Comparison of ENCODE assay signal across 10 mouse cellular contexts in genomic region chr9:13484267-13485240, GRCm38 (mm10). TPM values are rescaled to one million over a fixed set of nuclear protein-coding genes. Genes with fewer than 3 reads are reported as not detected.
A peak's percentile ranks its signal among the peaks of the same experiment; 100 is the strongest.
DNase-seq lines count a peak whose midpoint lies in the region; ATAC-seq and TF ChIP-seq lines count a peak whose summit lies in the region.
"Had no signal": no experiment of that assay in that cellular context is flagged by ENCODE, and none has a peak within 500 bp of the region (broad histone marks: within the 10 kb centered on the region; RNA-seq: fewer than 3 reads in every experiment).

No protein-coding gene starts in this region.

- no peak for ATAC-seq in liver, postnatal 0 days
- ATAC-seq in liver, embryonic 11.5 days (replicated peaks; ENCODE audit: low FRiP score), result no peak

- peak overlapping the region; percentile 48; the same call in 1 of the 2 replicates for H3K27ac ChIP-seq in liver, postnatal 0 days (ENCODE audit: low read depth)
- H3K27ac ChIP-seq in liver, embryonic 11.5 days (ENCODE audit: low read depth, low read length), result no peak overlapping the region
- H3K27ac ChIP-seq in embryonic fibroblast, embryonic 13.5 days (ENCODE audit: insufficient read depth, low read length), result peak overlapping the region; percentile 32; the same call in 1 of the 2 replicates
- peak overlapping the region; percentile 67 for H3K27ac ChIP-seq in olfactory bulb, adult 2 months (ENCODE audit: insufficient read depth, low read depth, low read length)
- H3K27ac ChIP-seq: hindbrain, embryonic 12.5 days; macrophage had no signal

- no peak for TF ChIP-seq EP300 in liver, postnatal 0 days (IDR thresholded peaks at IDR 0.05; ENCODE audit: low read depth)

- no peak overlapping the region for H3K4me3 ChIP-seq in liver, postnatal 0 days (ENCODE audit: low read depth, low read length)
- H3K4me3 ChIP-seq in liver, embryonic 11.5 days (ENCODE audit: low read depth, low read length), result no peak overlapping the region
- no peak overlapping the region for H3K4me3 ChIP-seq in embryonic fibroblast, embryonic 13.5 days (ENCODE audit: insufficient read depth, low read length)
- no peak overlapping the region for H3K4me3 ChIP-seq in olfactory bulb, adult 2 months (ENCODE audit: insufficient read depth, low read depth, low read length)
- H3K4me3 ChIP-seq: hindbrain, embryonic 12.5 days had no signal

- no peak overlapping the region for H3K9ac ChIP-seq in liver, postnatal 0 days (replicated peaks)
- no peak overlapping the region for H3K9ac ChIP-seq in liver, embryonic 11.5 days (ENCODE audit: low read depth, low read length)
- H3K9ac ChIP-seq: hindbrain, embryonic 12.5 days had no signal

- WGBS in liver, postnatal 0 days (ENCODE audit: insufficient replicate concordance), result 52% methylated on average over 12 of the region's 12 CpGs
- WGBS in liver, embryonic 11.5 days, result 65% methylated on average over 12 of the region's 12 CpGs
- WGBS in olfactory bulb, adult 2 months, result 42% methylated on average over 12 of the region's 12 CpGs

- no peaks in the 10 kb centered on the region for H3K9me3 ChIP-seq in liver, postnatal 0 days (ENCODE audit: low read length)
- no peaks in the 10 kb centered on the region for H3K9me3 ChIP-seq in liver, embryonic 11.5 days (ENCODE audit: control insufficient read depth, low read length)
- H3K9me3 ChIP-seq: hindbrain, embryonic 12.5 days had no signal

- DNase-seq in frontal cortex, adult 2 months (ENCODE audit: extremely low spot score in 1 of 2, low spot score in 1 of 2), result peak; percentile 14 to 47
- DNase-seq in frontal cortex, postnatal 25 days (ENCODE audit: low spot score in 2 of 2), result no peak
- no peak for DNase-seq in liver, postnatal 0 days
- no peak for DNase-seq in liver, embryonic 11.5 days (ENCODE audit: low spot score)
- DNase-seq in spleen, adult 12 weeks (ENCODE audit: low spot score), result no peak
- DNase-seq in testis, postnatal 14 days (ENCODE audit: low spot score), result no peak

- TF ChIP-seq CTCF in liver, postnatal 0 days (IDR thresholded peaks at IDR 0.05; ENCODE audit: low read depth), result no peak
- TF ChIP-seq CTCF in embryonic fibroblast, embryonic 13.5 days (IDR thresholded peaks at IDR 0.05; ENCODE audit: borderline replicate concordance, insufficient read depth, low read length), result no peak
- TF ChIP-seq CTCF in olfactory bulb, adult 2 months (IDR thresholded peaks at IDR 0.05; ENCODE audit: insufficient read depth, low read depth, low read length), result no peak

- 0 out of 2 replicates have a peak overlapping the region, but pooled peaks have one; percentile 15 for H3K4me2 ChIP-seq in liver, postnatal 0 days (ENCODE audit: low read depth, low read length)
- H3K4me2 ChIP-seq in liver, embryonic 11.5 days, result no peak overlapping the region
- H3K4me2 ChIP-seq: hindbrain, embryonic 12.5 days had no signal

- no peaks in the 10 kb centered on the region for H3K36me3 ChIP-seq in liver, postnatal 0 days (replicated peaks; ENCODE audit: insufficient read depth, low read length)
- H3K36me3 ChIP-seq in liver, embryonic 11.5 days (ENCODE audit: control insufficient read depth, insufficient read depth, low read length), result no peaks in the 10 kb centered on the region
- H3K36me3 ChIP-seq: hindbrain, embryonic 12.5 days had no signal

- H3K4me1 ChIP-seq in liver, postnatal 0 days (ENCODE audit: insufficient read depth), result 0 out of 2 replicates have a peak, but pooled peaks cover 4% of the 10 kb centered on the region
- peaks cover 4% of the 10 kb centered on the region; the same call in 1 of the 2 replicates for H3K4me1 ChIP-seq in liver, embryonic 11.5 days (replicated peaks; ENCODE audit: control insufficient read depth, insufficient read depth, low read length)
- peaks cover 12% of the 10 kb centered on the region for H3K4me1 ChIP-seq in embryonic fibroblast, embryonic 13.5 days (ENCODE audit: control insufficient read depth, insufficient read depth, low read length)
- peaks cover 5% of the 10 kb centered on the region for H3K4me1 ChIP-seq in olfactory bulb, adult 2 months (ENCODE audit: control insufficient read depth, insufficient read depth, low read length)

- no peaks in the 10 kb centered on the region for H3K27me3 ChIP-seq in liver, postnatal 0 days (ENCODE audit: insufficient read depth, low read length)
- no peaks in the 10 kb centered on the region for H3K27me3 ChIP-seq in liver, embryonic 11.5 days (replicated peaks; ENCODE audit: control insufficient read depth, insufficient read depth, low read length)
- H3K27me3 ChIP-seq: hindbrain, embryonic 12.5 days had no signal

- TF ChIP-seq POLR2A in embryonic fibroblast, embryonic 13.5 days (IDR thresholded peaks at IDR 0.05; ENCODE audit: low read depth, low read length), result no peak
- no peak for TF ChIP-seq POLR2A in olfactory bulb, adult 2 months (IDR thresholded peaks at IDR 0.05; ENCODE audit: insufficient read depth, low read depth, low read length)

RNA-seq across cellular contexts. Expression of gene Gm17571, which starts 38.0 kb away (rescaled TPM):
- not detected in 2 replicates for polyA plus RNA-seq in frontal cortex, adult 2 months (2012; rRNA removed)
- not detected in 2 replicates for polyA plus RNA-seq in liver, postnatal 0 days (2015; fragmentation: Nextera tagmentation; extraction: Ambion mirVana)
- not detected in 2 replicates for polyA plus RNA-seq in liver, embryonic 11.5 days (2014; fragmentation: Nextera tagmentation; extraction: Ambion mirVana)
- not detected in 2 replicates for polyA plus RNA-seq in embryonic fibroblast, embryonic 13.5 days (2011; ENCODE audit: insufficient read length, low read depth, missing spikeins)
- polyA plus RNA-seq in olfactory bulb, adult 2 months (2012; ENCODE audit: insufficient read depth, insufficient read length, low replicate concordance, missing spikeins), result not detected in 2 replicates
- polyA plus RNA-seq: hindbrain, embryonic 12.5 days; macrophage had no signal

Comparison
In these comparisons a context has a peak if more than half of its experiments do, and no peak if none do; other contexts are left out.
1. DNase-seq: peak in frontal cortex, adult 2 months (2 of 2); none in frontal cortex, postnatal 25 days (0 of 2), liver, postnatal 0 days (single experiment), liver, embryonic 11.5 days (single experiment), spleen, adult 12 weeks (single experiment) and testis, postnatal 14 days (single experiment).